Mouse (Mus musculus) gastrocnemius, adult 2 months (tissue): ENCODE data around the gene Rin3. TPM values are rescaled to one million over a fixed set of nuclear protein-coding genes. Genes with fewer than 3 reads are reported as not detected.

Experiments used
- DNase-seq: peaks from one replicate; pipeline ENCODE4 v3.0.0; 2022
- H3K27ac ChIP-seq: fragments of 200-600 bp; 2 replicates; pipeline ENCODE4 v1.8.1; 2022; ENCODE audit warnings: mild to moderate bottlenecking
- H3K4me3 ChIP-seq: fragments of 200-600 bp; 2 replicates; pipeline ENCODE4 v1.8.1; 2022; ENCODE audit warnings: mild to moderate bottlenecking, moderate library complexity
- CTCF ChIP-seq: fragments of 200-600 bp; IDR thresholded peaks from 2 replicates; pipeline ENCODE4 v1.8.1; 2022; ENCODE audit warnings: antibody characterized with exemption, mild to moderate bottlenecking, moderate library complexity
- intact Hi-C: fragments of 180-260 bp; cut with DNase I; formaldehyde crosslinking; loops from one replicate; pipeline ENCODE4 v1.15.1; 2025
- total RNA-seq, 2 experiments: library from RNA; stranded (reverse); gene quantifications; 2 replicates each; pipeline ENCODE4 v1.2.3; 2021

The Rin3 gene
- total RNA-seq, 2 experiments from 2014 or later: 6.4 to 14.3 TPM

- intact Hi-C loops: no loop called here
- no peak for DNase-seq
- Histone ChIP-seq H3K4me3 (no peak overlapping the region), H3K27ac (no peak overlapping the region)
- TF ChIP-seq CTCF: no peak
These were observed 151.3 kb downstream of the Rin3 start for GRCm38 (mm10) chr12:102434107-102434506.

- TF ChIP-seq CTCF: no peak
- intact Hi-C loops: no loop called here
- H3K4me3 ChIP-seq: peak overlapping the region; percentile 90
- H3K27ac ChIP-seq: peak overlapping the region; percentile 94
- DNase-seq: peak; percentile 54
These were observed 154.2 kb downstream of the Rin3 start for GRCm38 (mm10) chr12:102436939-102437526.

- intact Hi-C loops: no loop called here
- peak overlapping the region; percentile 90 for H3K4me3 ChIP-seq
- no peak for TF ChIP-seq CTCF
- peak; percentile 54 for DNase-seq
- peak overlapping the region; percentile 94 for H3K27ac ChIP-seq
These were observed 155.1 kb downstream of the Rin3 start for GRCm38 (mm10) chr12:102437952-102438351.

- intact Hi-C loops: no loop called here
- DNase-seq: no peak
- Histone ChIP-seq H3K27ac (peak overlapping the region; percentile 94), H3K4me3 (peak overlapping the region; percentile 90)
- TF ChIP-seq CTCF: no peak
These were observed 156.3 kb downstream of the Rin3 start for GRCm38 (mm10) chr12:102438983-102439631.

- DNase-seq: peak; percentile 98
- Histone ChIP-seq H3K4me3 (peak within 1 kb of the TSS; percentile 90), H3K27ac (peak within 1 kb of the TSS; percentile 94)
- TF ChIP-seq CTCF: no peak
- intact Hi-C loops: no loop called here
These were observed 156.8 kb downstream of the Rin3 start, which contains the start of gene Lgmn for GRCm38 (mm10) chr12:102439632-102440023. Gene Lgmn, minus strand, starts transcription at chr12:102439813.

Other genes starting within 250 kb of the Rin3 start
- gene Slc24a4, start 154.3 kb upstream of the Rin3 start, total RNA-seq: not detected
- 10 to 100 TPM; 21.1 to 30.2 TPM for gene Lgmn, start 156.8 kb downstream of the Rin3 start, total RNA-seq
- gene Golga5, start 186.1 kb downstream of the Rin3 start, total RNA-seq: 10 to 100 TPM; 30.0 to 31.2 TPM